Mouse (Mus musculus) midbrain, postnatal 0 days (tissue): ENCODE results near the gene CN725425. TPM values are rescaled to one million over a fixed set of nuclear protein-coding genes. Genes with fewer than 3 reads are reported as not detected.
A peak's percentile ranks its signal among the peaks of the same experiment; 100 is the strongest.

Experiments used
- ATAC-seq: fragments of 200-750 bp; cut with Nextera tagmentation; 2 replicates; pipeline ENCODE4 v1.8.0; 2017; ENCODE audit warnings: moderate number of reproducible peaks, mild to moderate bottlenecking, moderate TSS enrichment, moderate library complexity; ENCODE audit not compliant: low FRiP score
- DNase-seq: peaks from one replicate; pipeline ENCODE4 v3.0.0-alpha.2; 2015; ENCODE audit warnings: low spot score
- H3K27ac ChIP-seq: fragments of 300-500 bp; sonication (generic); 2 replicates; pipeline ENCODE4 v1.5.1; 2014; ENCODE audit warnings: low read depth, mild to moderate bottlenecking, low read length, mixed read lengths
- H3K27me3 ChIP-seq: fragments of 300-500 bp; sonication (generic); 2 replicates; pipeline ENCODE4 v1.6.1; 2014; ENCODE audit warnings: low read length, control low read depth, mixed read lengths; ENCODE audit not compliant: insufficient read depth
- H3K36me3 ChIP-seq: fragments of 300-500 bp; sonication (generic); 2 replicates; pipeline ENCODE4 v1.6.1; 2014; ENCODE audit warnings: low read length, control low read depth, mixed read lengths; ENCODE audit not compliant: insufficient read depth
- H3K4me1 ChIP-seq: fragments of 300-500 bp; sonication (generic); 2 replicates; pipeline ENCODE4 v1.6.1; 2014; ENCODE audit warnings: mild to moderate bottlenecking, control low read depth, antibody characterized with exemption, low read length, mixed read lengths; ENCODE audit not compliant: insufficient read depth
- H3K4me2 ChIP-seq: fragments of 300-500 bp; sonication (generic); 2 replicates; pipeline ENCODE4 v1.6.1; 2014; ENCODE audit warnings: low read depth, mild to moderate bottlenecking, low read length, mixed read lengths; ENCODE audit not compliant: poor library complexity, severe bottlenecking
- H3K4me3 ChIP-seq: fragments of 300-500 bp; sonication (generic); 2 replicates; pipeline ENCODE4 v1.5.1; 2014; ENCODE audit warnings: low read depth, mild to moderate bottlenecking, low read length, moderate library complexity
- H3K9ac ChIP-seq: fragments of 300-500 bp; sonication (generic); replicated peaks from 2 replicates; pipeline ENCODE4 v1.6.1; 2014; ENCODE audit warnings: mild to moderate bottlenecking, low read length, moderate library complexity, mixed read lengths; ENCODE audit not compliant: poor library complexity, severe bottlenecking
- H3K9me3 ChIP-seq: fragments of 300-500 bp; sonication (generic); 2 replicates; pipeline ENCODE4 v1.6.1; 2016; ENCODE audit warnings: low read length, control low read depth
- CTCF ChIP-seq: IDR thresholded peaks from 2 replicates; pipeline ENCODE4 v1.5.1; 2016; ENCODE audit warnings: antibody characterized with exemption, mild to moderate bottlenecking
- whole genome bisulfite sequencing: fragments of 180-500 bp; shearing (Covaris S2); extraction: QIAGEN DNeasy Blood & Tissue Kit; methylation state at CpG from one replicate; pipeline ENCODE4 v1.1.7; 2014; 5-methylcytosine and 5-hydroxymethylcytosine counted together
- polyA plus RNA-seq: library from polyadenylated mRNA; unstranded; fragments of >200 nt; fragmentation: Nextera tagmentation; extraction: Ambion mirVana; gene quantifications from 2 replicates; pipeline ENCODE4 v1.2.1, GENCODE M21; 2015
- total RNA-seq: library from RNA; depleted of rRNA; stranded (reverse); fragments of >200 nt; gene quantifications from 2 replicates; pipeline ENCODE4 v1.2.3, GENCODE M21; 2014; rRNA removed

The CN725425 gene
- total RNA-seq (0.05 and 0.28 TPM in 2 replicates), polyA plus RNA-seq (0.22 TPM in 1 of 2 replicates, not detected in the other)

- H3K27me3 ChIP-seq: no peaks in the 10 kb centered on the region
- 93% methylated on average over 30 of the region's 30 CpGs for WGBS
- ATAC-seq: no peak
- H3K36me3 ChIP-seq: no peaks in the 10 kb centered on the region
- H3K27ac ChIP-seq: no peak within 1 kb of the TSS
- no peak within 1 kb of the TSS for H3K9ac ChIP-seq
- no peak within 1 kb of the TSS for H3K4me3 ChIP-seq
- H3K9me3 ChIP-seq: no peaks in the 10 kb centered on the region
- TF ChIP-seq CTCF: no peak
- no peak within 1 kb of the TSS for H3K4me2 ChIP-seq
- DNase-seq: no peak
- H3K4me1 ChIP-seq: no peaks in the 10 kb centered on the region
Observed at GRCm38 (mm10) chr15:91199256-91199905, at the start of gene CN725425. Gene CN725425, plus strand, starts transcription at chr15:91199494.

- no peak for TF ChIP-seq CTCF
- no peak for DNase-seq
- Histone ChIP-seq H3K27ac (no peak overlapping the region), H3K36me3 (no peaks in the 10 kb centered on the region), H3K4me3 (no peak overlapping the region), H3K4me1 (no peaks in the 10 kb centered on the region), H3K27me3 (no peaks in the 10 kb centered on the region), H3K4me2 (no peak overlapping the region), H3K9ac (no peak overlapping the region), H3K9me3 (no peaks in the 10 kb centered on the region)
- 25% methylated on average over 1 of the region's 1 CpGs for WGBS
- 0 out of 2 replicates have a peak, but pooled peaks have one; percentile 38 for ATAC-seq
Observed at GRCm38 (mm10) chr15:91152592-91152991, 46.7 kb upstream of the CN725425 start.

GRCm38 (mm10) chr15:91153311-91153710 is 46.0 kb upstream of the CN725425 start:
- ATAC-seq (no peak), DNase-seq (no peak)
- no peak overlapping the region for H3K4me3 ChIP-seq

GRCm38 (mm10) chr15:91161153-91161552 is 38.1 kb upstream of the CN725425 start:
- H3K9me3 ChIP-seq: no peaks in the 10 kb centered on the region
- H3K4me1 ChIP-seq: no peaks in the 10 kb centered on the region
- no peak overlapping the region for H3K4me3 ChIP-seq
- no peak overlapping the region for H3K9ac ChIP-seq
- TF ChIP-seq CTCF: no peak
- no peak for DNase-seq
- ATAC-seq: no peak
- no peak overlapping the region for H3K27ac ChIP-seq
- H3K4me2 ChIP-seq: no peak overlapping the region
- no peaks in the 10 kb centered on the region for H3K36me3 ChIP-seq
- WGBS: 94% methylated on average over 5 of the region's 5 CpGs
- no peaks in the 10 kb centered on the region for H3K27me3 ChIP-seq

More at GRCm38 (mm10) chr15:91153311-91153710, 46.0 kb upstream of the CN725425 start:
- H3K4me2 ChIP-seq: no peak overlapping the region
- H3K9me3 ChIP-seq: no peaks in the 10 kb centered on the region
- no peak for TF ChIP-seq CTCF
- no peak overlapping the region for H3K27ac ChIP-seq
- no peak overlapping the region for H3K9ac ChIP-seq
- no peaks in the 10 kb centered on the region for H3K4me1 ChIP-seq
- WGBS: 63% methylated on average over 3 of the region's 3 CpGs
- no peaks in the 10 kb centered on the region for H3K27me3 ChIP-seq
- H3K36me3 ChIP-seq: no peaks in the 10 kb centered on the region

- Histone ChIP-seq H3K27ac (no peak overlapping the region), H3K4me1 (no peaks in the 10 kb centered on the region), H3K9me3 (no peaks in the 10 kb centered on the region), H3K4me3 (no peak overlapping the region), H3K4me2 (no peak overlapping the region), H3K27me3 (no peaks in the 10 kb centered on the region), H3K36me3 (no peaks in the 10 kb centered on the region), H3K9ac (no peak overlapping the region)
- WGBS: 83% methylated on average over 2 of the region's 2 CpGs
- no peak for TF ChIP-seq CTCF
- DNase-seq (no peak), ATAC-seq (no peak)
Observed at GRCm38 (mm10) chr15:91163454-91163853, 35.8 kb upstream of the CN725425 start.

- TF ChIP-seq CTCF: peak; percentile 76
- Histone ChIP-seq H3K9ac (no peak overlapping the region), H3K27me3 (no peaks in the 10 kb centered on the region), H3K4me2 (no peak overlapping the region), H3K27ac (no peak overlapping the region), H3K9me3 (no peaks in the 10 kb centered on the region), H3K4me3 (no peak overlapping the region), H3K4me1 (no peaks in the 10 kb centered on the region), H3K36me3 (no peaks in the 10 kb centered on the region)
- WGBS: 4% methylated on average over 5 of the region's 5 CpGs
- ATAC-seq (no peak), DNase-seq (peak; percentile 72)
Observed at GRCm38 (mm10) chr15:91165021-91165420, 34.3 kb upstream of the CN725425 start.
